Mouse (Mus musculus) mesoderm, embryonic 11.5 days (tissue): ENCODE results near the gene Cers5.
A peak's percentile ranks its signal among the peaks of the same experiment; 100 is the strongest.
"Not testable (repeated sequence)": the region's sequence is repeated elsewhere in the genome, so short reads cannot be mapped to it uniquely, and the experiment has no call there.

Experiments
- DNase-seq: peaks from one replicate; pipeline ENCODE4 v3.0.0-alpha.2; 2012; ENCODE audit warnings: low read depth, low spot score

Cers5 gene

GRCm38 (mm10) chr15:99772881-99772924, at the start of gene Cers5:
Cers5 (minus strand) TSS chr15:99772885.
- not testable (repeated sequence) for DNase-seq

GRCm38 (mm10) chr15:99819621-99820279, 47.1 kb upstream of the Cers5 start:
- no peak for DNase-seq

- DNase-seq: no peak
Observed at GRCm38 (mm10) chr15:99819109-99819440, 46.4 kb upstream of the Cers5 start.

- peak; percentile 86 for DNase-seq
Observed at GRCm38 (mm10) chr15:99818321-99819108, 45.8 kb upstream of the Cers5 start.

GRCm38 (mm10) chr15:99817343-99818235, 44.9 kb upstream of the Cers5 start:
- no peak for DNase-seq

GRCm38 (mm10) chr15:99815999-99816398, 43.3 kb upstream of the Cers5 start:
- no peak for DNase-seq

- DNase-seq: no peak
Observed at GRCm38 (mm10) chr15:99814554-99815260, 42.0 kb upstream of the Cers5 start.

GRCm38 (mm10) chr15:99813639-99814038, 41.0 kb upstream of the Cers5 start:
- DNase-seq: no peak

GRCm38 (mm10) chr15:99812097-99812496, 39.4 kb upstream of the Cers5 start:
- DNase-seq: no peak

GRCm38 (mm10) chr15:99807776-99808735, 35.4 kb upstream of the Cers5 start:
- no peak for DNase-seq

GRCm38 (mm10) chr15:99806171-99806570, 33.5 kb upstream of the Cers5 start:
- no peak for DNase-seq

GRCm38 (mm10) chr15:99805673-99806072, 33.0 kb upstream of the Cers5 start:
- no peak for DNase-seq

- DNase-seq: no peak
Observed at GRCm38 (mm10) chr15:99803186-99803644, 30.5 kb upstream of the Cers5 start.

GRCm38 (mm10) chr15:99801885-99802572, 29.3 kb upstream of the Cers5 start:
- DNase-seq: no peak

GRCm38 (mm10) chr15:99799706-99800105, 27.0 kb upstream of the Cers5 start:
- DNase-seq: no peak

- DNase-seq: no peak
Observed at GRCm38 (mm10) chr15:99797898-99798297, 25.2 kb upstream of the Cers5 start.

- DNase-seq: no peak
Observed at GRCm38 (mm10) chr15:99796735-99797134, 24.1 kb upstream of the Cers5 start.

GRCm38 (mm10) chr15:99796066-99796465, 23.4 kb upstream of the Cers5 start:
- DNase-seq: no peak

- DNase-seq: no peak
Observed at GRCm38 (mm10) chr15:99792221-99792815, 19.6 kb upstream of the Cers5 start.

GRCm38 (mm10) chr15:99791003-99791402, 18.3 kb upstream of the Cers5 start:
- no peak for DNase-seq
